Mouse (Mus musculus) ES-Bruce4 (cell line): ENCODE data around the gene Hagh. TPM values are rescaled to one million over a fixed set of nuclear protein-coding genes. Genes with fewer than 3 reads are reported as not detected.

Source experiments
- H3K27ac ChIP-seq: 2 replicates; pipeline ENCODE4 v1.5.1; 2012; ENCODE audit warnings: low read length, inconsistent platforms; ENCODE audit not compliant: insufficient read depth
- H3K27me3 ChIP-seq: 2 replicates; pipeline ENCODE4 v1.6.1; 2012; ENCODE audit warnings: mild to moderate bottlenecking, low read length, inconsistent platforms; ENCODE audit not compliant: control insufficient read depth, poor library complexity, insufficient read depth, severe bottlenecking
- H3K36me3 ChIP-seq: 2 replicates; pipeline ENCODE4 v1.6.1; 2012; ENCODE audit warnings: inconsistent platforms, mild to moderate bottlenecking, low read length, moderate library complexity; ENCODE audit not compliant: control insufficient read depth, poor library complexity, insufficient read depth, severe bottlenecking
- H3K4me1 ChIP-seq: one replicate; pipeline ENCODE4 v1.8.1; 2011; ENCODE audit warnings: low read length; ENCODE audit not compliant: control insufficient read depth, insufficient read depth
- H3K4me3 ChIP-seq: 2 replicates; pipeline ENCODE4 v1.5.1; 2011; ENCODE audit warnings: low read depth, mild to moderate bottlenecking, low read length
- H3K9ac ChIP-seq: 2 replicates; pipeline ENCODE4 v1.6.1; 2012; ENCODE audit warnings: low read depth, mild to moderate bottlenecking, inconsistent platforms; ENCODE audit not compliant: poor library complexity, severe bottlenecking
- H3K9me3 ChIP-seq: replicated peaks from 2 replicates; pipeline ENCODE4 v1.6.1; 2012; ENCODE audit warnings: mild to moderate bottlenecking, low read length, inconsistent platforms; ENCODE audit not compliant: control insufficient read depth, poor library complexity, insufficient read depth, severe bottlenecking
- CTCF ChIP-seq: IDR thresholded peaks from one replicate; pipeline ENCODE4 v1.8.1; 2011; ENCODE audit warnings: low read depth, low read length
- EP300 ChIP-seq: IDR thresholded peaks from 2 replicates; pipeline ENCODE4 v1.6.1; 2011; ENCODE audit warnings: low read depth, low read length; ENCODE audit not compliant: insufficient read depth
- POLR2A ChIP-seq: IDR thresholded peaks from one replicate; pipeline ENCODE4 v1.8.1; 2011; ENCODE audit warnings: low read length; ENCODE audit not compliant: insufficient read depth
- polyA plus RNA-seq: library from polyadenylated mRNA; stranded (reverse); fragments of >200 nt; gene quantifications from 2 replicates; pipeline ENCODE4 v1.2.4, GENCODE M21; 2011; ENCODE audit warnings: low read depth; ENCODE audit not compliant: missing spikeins, insufficient read depth, insufficient read length

Gene Hagh
- polyA plus RNA-seq, 1 experiment, result 26.9 TPM

DNA sequence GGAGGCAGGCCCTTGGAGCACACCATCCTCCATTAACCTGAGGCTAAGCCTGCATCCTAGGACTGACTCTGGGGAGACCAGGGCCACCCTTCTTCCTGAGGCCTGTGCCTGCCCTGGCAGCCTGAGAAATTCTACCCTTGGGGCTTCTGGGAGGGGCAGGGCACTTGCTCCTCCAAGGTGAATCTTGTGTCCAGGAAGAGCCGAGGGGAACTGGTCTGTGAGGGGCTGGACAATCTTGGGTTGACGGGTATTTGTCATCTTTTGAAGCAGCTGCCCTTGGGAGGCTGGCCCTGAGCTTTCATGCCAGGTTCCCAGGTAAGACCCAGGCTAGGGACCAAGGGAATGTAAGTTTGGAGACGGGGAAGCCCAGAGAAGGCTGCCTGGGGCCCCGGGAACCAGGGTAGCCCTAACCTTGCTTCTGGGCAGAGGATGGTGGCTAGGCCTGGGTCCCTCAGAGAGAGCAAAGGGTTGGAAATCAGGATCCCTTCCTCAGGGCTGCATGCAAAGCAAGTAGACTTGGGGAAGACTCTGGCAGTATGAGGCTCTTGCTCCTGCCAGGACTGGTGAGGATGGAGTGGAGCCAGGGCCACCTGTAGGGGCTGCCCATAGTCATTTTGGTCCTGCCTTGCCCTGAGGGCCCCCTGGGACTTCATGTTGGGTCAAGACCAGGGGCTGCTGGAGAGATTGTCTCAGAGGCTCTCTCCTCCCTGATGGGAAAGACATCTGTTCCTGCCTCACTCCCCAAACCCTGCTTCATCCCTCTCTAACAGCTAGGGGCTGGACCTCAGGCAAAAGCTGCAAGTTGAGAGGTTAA, 58.3 kb downstream of the Hagh start:
- H3K27me3 ChIP-seq, result no peaks in the 10 kb centered on the region
- H3K4me1 ChIP-seq, result no peaks in the 10 kb centered on the region
- H3K4me3 ChIP-seq, result no peak overlapping the region
- H3K9me3 ChIP-seq, result no peaks in the 10 kb centered on the region
- no peak overlapping the region for H3K9ac ChIP-seq
- peaks cover 8% of the 10 kb centered on the region; the same call in 1 of the 2 replicates for H3K36me3 ChIP-seq
- H3K27ac ChIP-seq, result no peak overlapping the region
- TF ChIP-seq POLR2A (no peak), EP300 (no peak), CTCF (no peak)

DNA sequence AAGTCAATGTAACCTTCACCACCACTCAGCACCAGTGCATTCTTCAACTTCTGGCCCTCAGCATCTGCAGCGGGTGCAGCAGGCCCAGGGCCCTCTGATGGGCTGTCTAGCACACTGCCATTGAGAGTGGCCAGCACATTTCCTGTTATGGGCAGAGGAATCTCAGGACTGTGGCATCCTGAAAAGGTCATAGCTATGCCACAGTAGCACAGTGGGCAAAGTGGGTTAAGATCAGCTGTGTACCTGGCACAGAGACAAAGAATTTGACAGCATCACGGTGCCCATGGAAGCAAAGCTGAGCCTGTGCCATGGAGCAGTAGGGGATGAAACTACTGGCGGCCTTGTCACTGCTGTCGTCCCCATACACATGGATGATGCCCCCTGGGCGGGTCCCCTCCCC, 59.2 kb downstream of the Hagh start:
- Histone ChIP-seq H3K27me3 (no peaks in the 10 kb centered on the region), H3K9ac (no peak overlapping the region), H3K4me1 (no peaks in the 10 kb centered on the region), H3K9me3 (no peaks in the 10 kb centered on the region), H3K27ac (no peak overlapping the region), H3K36me3 (peaks cover 8% of the 10 kb centered on the region; the same call in 1 of the 2 replicates), H3K4me3 (no peak overlapping the region)
- TF ChIP-seq CTCF (no peak), POLR2A (no peak), EP300 (no peak)

GRCm38 (mm10) chr17:24900014-24900413, 60.1 kb downstream of the Hagh start:
- no peaks in the 10 kb centered on the region for H3K9me3 ChIP-seq
- H3K27ac ChIP-seq, result no peak overlapping the region
- no peak overlapping the region for H3K9ac ChIP-seq
- no peak overlapping the region for H3K4me3 ChIP-seq
- TF ChIP-seq POLR2A (no peak), CTCF (no peak), EP300 (no peak)
- H3K4me1 ChIP-seq, result no peaks in the 10 kb centered on the region
- no peaks in the 10 kb centered on the region for H3K27me3 ChIP-seq
- H3K36me3 ChIP-seq, result peaks cover 12% of the 10 kb centered on the region

GRCm38 (mm10) chr17:24902124-24902523, 62.2 kb downstream of the Hagh start:
- no peaks in the 10 kb centered on the region for H3K9me3 ChIP-seq
- H3K27me3 ChIP-seq, result no peaks in the 10 kb centered on the region
- H3K4me1 ChIP-seq, result no peaks in the 10 kb centered on the region
- no peak overlapping the region for H3K4me3 ChIP-seq
- H3K9ac ChIP-seq, result no peak overlapping the region
- H3K27ac ChIP-seq, result no peak overlapping the region
- H3K36me3 ChIP-seq, result peaks cover 12% of the 10 kb centered on the region
- TF ChIP-seq EP300, result no peak
- TF ChIP-seq POLR2A, result no peak

- Histone ChIP-seq H3K4me1 (no peaks in the 10 kb centered on the region), H3K36me3 (peaks cover 12% of the 10 kb centered on the region), H3K4me3 (no peak overlapping the region), H3K27me3 (no peaks in the 10 kb centered on the region), H3K9ac (no peak overlapping the region), H3K9me3 (no peaks in the 10 kb centered on the region), H3K27ac (no peak overlapping the region)
- peak; percentile 66 for TF ChIP-seq CTCF
- no peak for TF ChIP-seq EP300
Measured at GRCm38 (mm10) chr17:24902671-24903474, 62.9 kb downstream of the Hagh start.

DNA sequence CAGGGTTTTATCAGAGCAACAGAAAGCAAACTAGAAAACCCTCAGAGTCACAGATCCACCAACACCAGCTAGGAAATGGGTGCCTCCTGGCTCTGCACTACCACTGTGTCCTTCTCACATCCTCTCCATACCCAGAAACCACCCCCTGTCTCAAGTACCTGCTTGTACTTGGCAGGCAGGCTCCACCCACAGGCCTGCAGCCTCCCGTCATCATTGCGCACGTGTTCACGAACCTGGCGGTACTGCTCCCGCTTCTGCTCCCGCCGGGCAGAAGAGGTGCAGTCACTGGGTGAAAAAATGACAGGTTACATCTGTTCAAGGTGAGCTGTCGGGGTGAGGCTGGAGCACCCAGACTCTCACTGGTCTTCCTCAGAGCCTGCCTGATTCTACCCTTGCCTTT, 63.8 kb downstream of the Hagh start:
- H3K27me3 ChIP-seq, result no peaks in the 10 kb centered on the region
- no peaks in the 10 kb centered on the region for H3K4me1 ChIP-seq
- TF ChIP-seq EP300 (no peak), POLR2A (no peak), CTCF (no peak)
- no peaks in the 10 kb centered on the region for H3K9me3 ChIP-seq
- peaks cover 13% of the 10 kb centered on the region for H3K36me3 ChIP-seq
- H3K9ac ChIP-seq, result no peak overlapping the region
- no peak overlapping the region for H3K4me3 ChIP-seq
- H3K27ac ChIP-seq, result no peak overlapping the region
